Mouse (Mus musculus): ENCODE measurements at regions not wholly inside any gene's neighbourhood (a gene's known extent, or its start where the extent isn't known, plus 50 kb on each side); places are given as distances from the start of the nearest gene placed in this dataset.

DNA sequence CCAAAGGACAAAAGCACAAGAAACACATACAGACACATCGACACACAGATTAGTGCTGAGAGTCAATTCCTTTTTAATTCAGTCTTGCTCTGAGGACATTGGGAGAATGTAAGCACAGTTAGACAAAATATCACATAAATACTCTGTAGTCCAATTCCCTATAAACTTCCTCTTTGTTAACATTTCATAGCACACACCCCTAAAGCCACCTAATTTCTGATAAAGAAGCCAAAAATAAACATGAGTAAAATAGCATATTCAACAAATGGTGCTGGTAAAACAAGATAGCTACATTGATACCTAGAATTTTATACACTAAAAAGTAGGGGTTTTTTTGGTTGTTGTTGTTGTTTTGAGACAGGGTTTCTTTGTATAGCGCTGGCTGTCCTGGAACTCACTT, 356.6 kb downstream of the Smarca1 start:
- intact Hi-C loops (cut with DNase I) = no loop called here
- DNase-seq (ENCODE audit: extremely low spot score in 1 of 2, low spot score in 2 of 2) = no peak

GRCm38 (mm10) chrX:47495056-47495455, 397.7 kb downstream of the Smarca1 start:
- intact Hi-C loops (cut with DNase I) = no loop called here
- DNase-seq (ENCODE audit: extremely low spot score in 1 of 2, low spot score in 2 of 2) = no peak

DNA sequence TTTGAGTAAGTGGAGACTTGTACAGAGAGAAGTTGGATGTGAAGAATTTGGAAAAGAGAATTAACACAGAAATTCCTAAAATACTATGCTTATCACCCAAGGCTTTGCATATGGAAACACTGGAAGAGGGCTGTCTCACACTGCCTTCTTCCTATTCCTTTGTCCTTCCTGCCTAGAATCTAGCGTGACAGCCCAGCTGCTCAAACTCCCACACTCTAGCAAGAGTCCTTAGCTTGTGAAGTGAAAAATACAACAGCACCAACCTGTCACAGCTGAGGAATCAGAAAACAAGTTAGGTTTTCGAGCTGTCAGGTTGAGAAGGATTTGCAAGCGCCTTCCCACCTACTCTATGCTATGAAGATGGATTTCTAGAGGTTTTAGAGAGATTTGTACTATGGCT, 410.0 kb downstream of the Smarca1 start:
- intact Hi-C loops (cut with DNase I) = no loop called here
- DNase-seq (ENCODE audit: extremely low spot score in 1 of 2, low spot score in 2 of 2) = peak in 1 of 2 experiments; percentile 1

DNA sequence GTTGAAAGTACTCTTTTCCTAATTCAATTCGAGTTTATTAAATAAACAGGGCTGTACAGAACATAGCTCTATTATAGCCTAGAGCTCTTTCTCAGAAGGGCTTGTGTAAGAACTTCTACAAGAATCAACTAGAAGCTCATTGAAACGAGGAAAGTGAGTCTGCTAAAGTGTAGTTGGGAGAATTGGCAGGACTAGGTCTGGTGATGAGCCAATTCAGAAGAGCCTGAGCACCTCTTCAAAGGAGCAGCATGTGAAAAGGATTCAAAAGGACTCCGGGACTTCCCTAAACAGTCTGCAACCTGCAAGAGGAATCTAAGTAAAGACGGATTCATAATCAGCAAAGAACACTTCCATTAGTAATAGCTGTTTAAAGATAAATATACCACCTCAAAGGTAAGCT, 414.5 kb downstream of the Smarca1 start:
- intact Hi-C loops (cut with DNase I) = no loop called here
- no peak for DNase-seq (ENCODE audit: extremely low spot score in 1 of 2, low spot score in 2 of 2)

- peak in 1 of 2 experiments; percentile 4 for DNase-seq (ENCODE audit: extremely low spot score in 1 of 2, low spot score in 2 of 2)
- intact Hi-C loops (cut with DNase I) = no loop called here
Measured at GRCm38 (mm10) chrX:47466721-47467499, 425.9 kb downstream of the Smarca1 start.

- DNase-seq (ENCODE audit: extremely low spot score in 1 of 2, low spot score in 2 of 2) = no peak
- intact Hi-C loops (cut with DNase I) = no loop called here
Measured at GRCm38 (mm10) chrX:47461660-47462490, 430.9 kb downstream of the Smarca1 start.
